Mouse (Mus musculus): Measurements from ENCODE around the gene Sun1. TPM values are rescaled to one million over a fixed set of nuclear protein-coding genes. Genes with fewer than 3 reads are reported as not detected.

Sun1 gene
- polyA plus RNA-seq, 1 experiment = 74.1 TPM

DNA sequence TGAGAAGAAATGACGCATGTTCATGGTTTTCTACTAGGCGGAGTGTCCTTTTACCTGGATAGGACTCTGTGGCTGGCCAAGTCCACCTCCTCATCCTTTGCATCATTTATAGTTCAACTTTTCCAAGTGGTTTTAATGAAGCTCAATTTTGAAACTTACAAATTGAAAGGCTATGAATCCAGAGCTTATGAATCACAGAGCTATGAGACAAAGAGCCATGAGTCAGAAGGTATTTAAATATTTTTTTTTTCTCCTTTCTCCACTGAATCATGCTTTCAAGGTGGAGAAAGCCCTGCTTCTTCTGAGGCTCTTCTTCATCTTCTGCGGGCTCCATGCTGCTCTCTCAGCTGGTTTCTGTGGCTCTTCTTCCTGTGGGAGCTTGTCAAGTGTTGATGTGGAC lies 29.3 kb downstream of the Sun1 start:
- TF ChIP-seq CTCF (IDR thresholded peaks at IDR 0.05; ENCODE audit: low read depth, low read length) (no peak), EP300 (IDR thresholded peaks at IDR 0.05; ENCODE audit: insufficient read depth, low read depth, low read length) (no peak), POLR2A (IDR thresholded peaks at IDR 0.05; ENCODE audit: insufficient read depth, low read length) (no peak)
- Histone ChIP-seq H3K27ac (ENCODE audit: insufficient read depth, low read length) (no peak overlapping the region), H3K9me3 (replicated peaks; ENCODE audit: control insufficient read depth, insufficient read depth, low read length, poor library complexity, severe bottlenecking) (no peaks in the 10 kb centered on the region), H3K4me3 (ENCODE audit: low read depth, low read length) (no peak overlapping the region), H3K4me1 (ENCODE audit: control insufficient read depth, insufficient read depth, low read length) (no peaks in the 10 kb centered on the region), H3K36me3 (ENCODE audit: control insufficient read depth, insufficient read depth, low read length, poor library complexity, severe bottlenecking) (peaks cover 38% of the 10 kb centered on the region), H3K27me3 (ENCODE audit: control insufficient read depth, insufficient read depth, low read length, poor library complexity, severe bottlenecking) (no peaks in the 10 kb centered on the region), H3K9ac (ENCODE audit: low read depth, poor library complexity, severe bottlenecking) (no peak overlapping the region)

GRCm38 (mm10) chr5:139232083-139232482 lies 31.6 kb downstream of the Sun1 start:
- no peak overlapping the region for H3K9ac ChIP-seq (ENCODE audit: low read depth, poor library complexity, severe bottlenecking)
- no peaks in the 10 kb centered on the region for H3K9me3 ChIP-seq (replicated peaks; ENCODE audit: control insufficient read depth, insufficient read depth, low read length, poor library complexity, severe bottlenecking)
- H3K36me3 ChIP-seq (ENCODE audit: control insufficient read depth, insufficient read depth, low read length, poor library complexity, severe bottlenecking) = peaks cover 36% of the 10 kb centered on the region
- no peak for TF ChIP-seq POLR2A (IDR thresholded peaks at IDR 0.05; ENCODE audit: insufficient read depth, low read length)
- no peak for TF ChIP-seq CTCF (IDR thresholded peaks at IDR 0.05; ENCODE audit: low read depth, low read length)
- no peak for TF ChIP-seq EP300 (IDR thresholded peaks at IDR 0.05; ENCODE audit: insufficient read depth, low read depth, low read length)
- H3K27ac ChIP-seq (ENCODE audit: insufficient read depth, low read length) = no peak overlapping the region
- H3K27me3 ChIP-seq (ENCODE audit: control insufficient read depth, insufficient read depth, low read length, poor library complexity, severe bottlenecking) = no peaks in the 10 kb centered on the region
- H3K4me3 ChIP-seq (ENCODE audit: low read depth, low read length) = no peak overlapping the region
- no peaks in the 10 kb centered on the region for H3K4me1 ChIP-seq (ENCODE audit: control insufficient read depth, insufficient read depth, low read length)

DNA sequence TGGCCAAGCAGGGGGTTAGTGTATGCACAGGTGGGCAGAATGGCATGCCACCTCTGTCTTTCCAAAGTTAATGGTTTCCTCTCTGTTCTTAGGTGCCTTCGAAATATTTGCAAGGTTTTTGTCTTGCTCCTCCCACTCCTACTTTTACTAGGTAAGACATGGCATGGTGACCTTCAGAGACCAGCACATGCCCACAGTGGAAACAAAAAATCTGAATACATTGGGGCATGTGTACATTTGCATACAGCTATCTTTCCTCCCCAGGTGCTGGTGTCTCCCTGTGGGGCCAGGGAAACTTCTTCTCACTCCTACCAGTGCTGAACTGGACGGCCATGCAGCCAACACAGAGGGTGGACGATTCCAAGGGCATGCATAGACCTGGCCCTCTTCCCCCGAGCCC lies 34.0 kb downstream of the Sun1 start:
- Histone ChIP-seq H3K9ac (ENCODE audit: low read depth, poor library complexity, severe bottlenecking) (no peak overlapping the region), H3K36me3 (ENCODE audit: control insufficient read depth, insufficient read depth, low read length, poor library complexity, severe bottlenecking) (peaks cover 49% of the 10 kb centered on the region), H3K27ac (ENCODE audit: insufficient read depth, low read length) (no peak overlapping the region), H3K4me3 (ENCODE audit: low read depth, low read length) (no peak overlapping the region), H3K9me3 (replicated peaks; ENCODE audit: control insufficient read depth, insufficient read depth, low read length, poor library complexity, severe bottlenecking) (no peaks in the 10 kb centered on the region), H3K4me1 (ENCODE audit: control insufficient read depth, insufficient read depth, low read length) (no peaks in the 10 kb centered on the region), H3K27me3 (ENCODE audit: control insufficient read depth, insufficient read depth, low read length, poor library complexity, severe bottlenecking) (no peaks in the 10 kb centered on the region)
- TF ChIP-seq POLR2A (IDR thresholded peaks at IDR 0.05; ENCODE audit: insufficient read depth, low read length) = no peak
- no peak for TF ChIP-seq CTCF (IDR thresholded peaks at IDR 0.05; ENCODE audit: low read depth, low read length)
- no peak for TF ChIP-seq EP300 (IDR thresholded peaks at IDR 0.05; ENCODE audit: insufficient read depth, low read depth, low read length)

DNA sequence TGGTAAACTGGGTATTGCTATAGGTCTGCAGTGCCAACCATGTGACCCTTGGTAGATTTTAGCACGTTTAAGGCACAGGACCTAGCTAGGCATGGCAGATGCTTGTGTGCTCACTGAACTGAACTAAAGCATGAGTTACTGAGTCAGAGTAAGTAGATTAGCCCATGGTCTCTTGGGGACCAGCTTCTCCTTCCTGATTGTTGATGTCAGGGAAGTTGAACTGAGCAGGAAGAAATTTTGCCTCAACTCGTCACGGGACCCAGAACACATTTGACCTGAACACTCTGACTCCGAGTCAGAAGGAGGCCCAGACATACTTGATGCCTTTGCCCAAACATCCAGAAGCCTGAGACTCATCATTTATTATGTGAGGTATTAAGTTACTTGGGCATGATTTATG lies 37.0 kb downstream of the Sun1 start:
- Histone ChIP-seq H3K4me1 (ENCODE audit: control insufficient read depth, insufficient read depth, low read length) (no peaks in the 10 kb centered on the region), H3K9ac (ENCODE audit: low read depth, poor library complexity, severe bottlenecking) (no peak overlapping the region), H3K27ac (ENCODE audit: insufficient read depth, low read length) (no peak overlapping the region), H3K9me3 (replicated peaks; ENCODE audit: control insufficient read depth, insufficient read depth, low read length, poor library complexity, severe bottlenecking) (no peaks in the 10 kb centered on the region), H3K4me3 (ENCODE audit: low read depth, low read length) (no peak overlapping the region), H3K36me3 (ENCODE audit: control insufficient read depth, insufficient read depth, low read length, poor library complexity, severe bottlenecking) (peaks cover 58% of the 10 kb centered on the region), H3K27me3 (ENCODE audit: control insufficient read depth, insufficient read depth, low read length, poor library complexity, severe bottlenecking) (no peaks in the 10 kb centered on the region)
- TF ChIP-seq CTCF (IDR thresholded peaks at IDR 0.05; ENCODE audit: low read depth, low read length) (no peak), EP300 (IDR thresholded peaks at IDR 0.05; ENCODE audit: insufficient read depth, low read depth, low read length) (no peak), POLR2A (IDR thresholded peaks at IDR 0.05; ENCODE audit: insufficient read depth, low read length) (no peak)

GRCm38 (mm10) chr5:139241022-139241761 lies 40.8 kb downstream of the Sun1 start:
- no peak overlapping the region for H3K4me3 ChIP-seq (ENCODE audit: low read depth, low read length)
- no peaks in the 10 kb centered on the region for H3K4me1 ChIP-seq (ENCODE audit: control insufficient read depth, insufficient read depth, low read length)
- H3K36me3 ChIP-seq (ENCODE audit: control insufficient read depth, insufficient read depth, low read length, poor library complexity, severe bottlenecking) = peaks cover 57% of the 10 kb centered on the region
- TF ChIP-seq POLR2A (IDR thresholded peaks at IDR 0.05; ENCODE audit: insufficient read depth, low read length) = no peak
- TF ChIP-seq CTCF (IDR thresholded peaks at IDR 0.05; ENCODE audit: low read depth, low read length) = no peak
- no peak for TF ChIP-seq EP300 (IDR thresholded peaks at IDR 0.05; ENCODE audit: insufficient read depth, low read depth, low read length)
- H3K9ac ChIP-seq (ENCODE audit: low read depth, poor library complexity, severe bottlenecking) = no peak overlapping the region
- no peak overlapping the region for H3K27ac ChIP-seq (ENCODE audit: insufficient read depth, low read length)
- H3K9me3 ChIP-seq (replicated peaks; ENCODE audit: control insufficient read depth, insufficient read depth, low read length, poor library complexity, severe bottlenecking) = no peaks in the 10 kb centered on the region
- no peaks in the 10 kb centered on the region for H3K27me3 ChIP-seq (ENCODE audit: control insufficient read depth, insufficient read depth, low read length, poor library complexity, severe bottlenecking)

GRCm38 (mm10) chr5:139243384-139243783 lies 42.9 kb downstream of the Sun1 start:
- H3K9me3 ChIP-seq (replicated peaks; ENCODE audit: control insufficient read depth, insufficient read depth, low read length, poor library complexity, severe bottlenecking) = no peaks in the 10 kb centered on the region
- no peak overlapping the region for H3K4me3 ChIP-seq (ENCODE audit: low read depth, low read length)
- TF ChIP-seq POLR2A (IDR thresholded peaks at IDR 0.05; ENCODE audit: insufficient read depth, low read length) (no peak), CTCF (IDR thresholded peaks at IDR 0.05; ENCODE audit: low read depth, low read length) (no peak), EP300 (IDR thresholded peaks at IDR 0.05; ENCODE audit: insufficient read depth, low read depth, low read length) (no peak)
- no peak overlapping the region for H3K27ac ChIP-seq (ENCODE audit: insufficient read depth, low read length)
- no peaks in the 10 kb centered on the region for H3K4me1 ChIP-seq (ENCODE audit: control insufficient read depth, insufficient read depth, low read length)
- no peaks in the 10 kb centered on the region for H3K27me3 ChIP-seq (ENCODE audit: control insufficient read depth, insufficient read depth, low read length, poor library complexity, severe bottlenecking)
- H3K36me3 ChIP-seq (ENCODE audit: control insufficient read depth, insufficient read depth, low read length, poor library complexity, severe bottlenecking) = peaks cover 59% of the 10 kb centered on the region
- H3K9ac ChIP-seq (ENCODE audit: low read depth, poor library complexity, severe bottlenecking) = no peak overlapping the region

All from ES-Bruce4 (cell line).